Mouse (Mus musculus): ENCODE measurements around the gene Cand2.

- no peak for TF ChIP-seq MAX (IDR thresholded peaks at IDR 0.05; ENCODE audit: low read length)
- TF ChIP-seq SIN3A (IDR thresholded peaks at IDR 0.05; ENCODE audit: low read length) = no peak
- TF ChIP-seq NELFE (IDR thresholded peaks at IDR 0.05; ENCODE audit: low read depth, low read length) = no peak
- TF ChIP-seq KAT2A (IDR thresholded peaks at IDR 0.05; ENCODE audit: insufficient replicate concordance, low read length) = no peak
- TF ChIP-seq POLR2AphosphoS2 (IDR thresholded peaks at IDR 0.05; ENCODE audit: low read depth, low read length) = no peak
- TF ChIP-seq TBP (conservative IDR thresholded peaks at IDR 0.05; ENCODE audit: low read depth, low read length) = no peak
- no peak for TF ChIP-seq CTCF (conservative IDR thresholded peaks at IDR 0.05 in 1 of 2, IDR thresholded peaks at IDR 0.05 in 1 of 2; ENCODE audit: low read depth in 2 of 2, low read length in 2 of 2)
- TF ChIP-seq CHD2 (IDR thresholded peaks at IDR 0.05; ENCODE audit: low read length) = no peak
- TF ChIP-seq ZNF384 (IDR thresholded peaks at IDR 0.05; ENCODE audit: low read depth, low read length) = no peak
- TF ChIP-seq E2F4 (IDR thresholded peaks at IDR 0.05; ENCODE audit: insufficient replicate concordance, low read depth, low read length) = no peak
- TF ChIP-seq POLR2A (IDR thresholded peaks at IDR 0.05; ENCODE audit: low read depth, low read length) = no peak
- TF ChIP-seq MAFK (IDR thresholded peaks at IDR 0.05; ENCODE audit: insufficient replicate concordance, low read length) = no peak
- no peak for TF ChIP-seq EP300 (IDR thresholded peaks at IDR 0.05; ENCODE audit: low read length)
- TF ChIP-seq NRF1 (IDR thresholded peaks at IDR 0.05; ENCODE audit: low read depth, low read length) = no peak
These were observed 7.0 kb upstream of the Cand2 start for GRCm38 (mm10) chr6:115767357-115767756.

All from CH12.LX (cell line).